Mouse (Mus musculus) myocyte (in vitro differentiated cells): ENCODE data around the gene Mbnl2.

Experiments
- CEBPB ChIP-seq: IDR thresholded peaks from 2 replicates; pipeline ENCODE4 v1.6.1; 2011; ENCODE audit warnings: mild to moderate bottlenecking, moderate library complexity; ENCODE audit not compliant: poor library complexity, insufficient read depth, severe bottlenecking
- MAX ChIP-seq: IDR thresholded peaks from one replicate; pipeline ENCODE4 v1.6.1; 2011; ENCODE audit warnings: low read depth, mild to moderate bottlenecking, control low read depth
- POLR2A ChIP-seq: IDR thresholded peaks from one replicate; pipeline ENCODE4 v1.6.1; 2011; ENCODE audit warnings: low read depth, mild to moderate bottlenecking, control low read depth, moderate library complexity; ENCODE audit not compliant: insufficient read length
- USF1 ChIP-seq: IDR thresholded peaks from one replicate; pipeline ENCODE4 v1.6.1; 2011; ENCODE audit warnings: low read depth, mild to moderate bottlenecking, control low read depth, moderate library complexity

DNA sequence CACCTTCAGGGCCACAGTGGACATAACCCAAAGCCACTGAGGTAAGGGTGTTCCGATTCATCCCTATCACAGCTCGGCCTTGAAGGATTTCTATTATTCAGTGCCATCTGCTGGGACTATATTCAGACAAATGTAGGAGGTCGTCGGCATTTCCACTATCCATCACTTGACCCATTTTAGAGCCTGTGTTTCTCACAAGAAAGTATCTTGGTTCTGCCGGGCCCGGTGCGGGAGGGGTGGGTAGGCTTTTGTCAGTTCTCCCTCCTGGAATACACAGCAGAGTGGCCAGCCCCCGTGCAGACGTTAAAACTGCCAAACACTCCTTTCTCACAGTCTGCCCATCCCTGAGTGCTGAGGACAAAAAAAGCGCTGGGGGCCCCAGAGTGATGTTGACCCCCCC is 134.4 kb downstream of the Mbnl2 start:
- no peak for TF ChIP-seq CEBPB
- no peak for TF ChIP-seq MAX
- no peak for TF ChIP-seq USF1
- no peak for TF ChIP-seq POLR2A
